Mouse (Mus musculus) brain, embryonic 18.5 days (tissue): ENCODE data around the gene Cckbr.
"Not testable (repeated sequence)": the region's sequence is repeated elsewhere in the genome, so short reads cannot be mapped to it uniquely, and the experiment has no call there.

Experiments used
- DNase-seq: peaks from one replicate; pipeline ENCODE4 v3.0.0-alpha.2; 2012; ENCODE audit warnings: low read depth, low spot score

The Cckbr gene

DNA sequence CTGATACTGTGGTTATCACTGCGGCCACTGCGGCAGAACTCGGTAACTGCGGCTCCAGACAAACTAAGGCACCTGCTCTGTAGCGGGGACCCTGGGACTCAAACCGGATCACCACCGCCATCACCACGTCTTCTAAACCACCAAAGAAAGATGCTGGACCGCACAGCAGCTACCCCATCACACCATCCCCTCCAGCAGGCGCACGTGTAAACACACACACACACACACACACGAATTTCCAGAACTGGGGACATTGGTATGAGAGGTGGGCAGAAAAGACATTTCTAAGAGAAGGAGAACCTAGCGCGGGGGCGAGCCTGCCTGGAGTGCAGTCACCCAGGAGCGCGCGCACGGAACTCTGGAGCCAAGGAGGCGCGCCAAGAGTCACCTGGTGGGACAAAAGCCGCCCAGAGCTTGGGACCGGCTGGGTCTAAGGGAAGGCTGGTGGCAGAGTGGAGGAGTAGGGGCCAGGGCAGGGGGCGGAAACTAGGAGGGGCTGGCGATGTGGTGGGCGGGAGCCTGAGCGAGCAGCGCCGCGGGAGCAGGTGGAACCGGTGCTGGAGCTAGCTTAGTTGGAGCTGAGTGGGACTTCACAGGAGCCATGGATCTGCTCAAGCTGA is at the start of gene Cckbr:
Gene Cckbr (plus strand): TSS at position 308 of the 620 bp plus-strand sequence.
- no peak for DNase-seq

DNA sequence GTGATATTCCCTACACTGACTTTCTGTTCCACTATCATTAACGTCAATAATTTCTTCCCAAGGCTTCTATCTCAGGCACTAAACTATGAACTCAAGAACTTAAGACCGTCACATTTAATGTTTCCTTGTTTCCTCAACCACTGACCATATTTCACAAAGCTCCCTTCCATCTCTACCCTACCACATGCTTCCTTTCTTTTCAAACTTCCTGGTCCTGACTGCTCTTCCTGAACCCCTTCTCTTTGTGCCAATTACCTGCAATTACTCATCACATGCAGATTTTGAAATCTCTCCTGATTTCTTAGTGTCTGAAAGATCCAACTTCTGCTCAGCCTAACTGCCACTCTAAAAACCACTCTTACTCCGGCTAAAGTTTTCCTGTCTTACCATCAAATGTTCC is 45.2 kb upstream of the Cckbr start:
- no peak for DNase-seq

DNA sequence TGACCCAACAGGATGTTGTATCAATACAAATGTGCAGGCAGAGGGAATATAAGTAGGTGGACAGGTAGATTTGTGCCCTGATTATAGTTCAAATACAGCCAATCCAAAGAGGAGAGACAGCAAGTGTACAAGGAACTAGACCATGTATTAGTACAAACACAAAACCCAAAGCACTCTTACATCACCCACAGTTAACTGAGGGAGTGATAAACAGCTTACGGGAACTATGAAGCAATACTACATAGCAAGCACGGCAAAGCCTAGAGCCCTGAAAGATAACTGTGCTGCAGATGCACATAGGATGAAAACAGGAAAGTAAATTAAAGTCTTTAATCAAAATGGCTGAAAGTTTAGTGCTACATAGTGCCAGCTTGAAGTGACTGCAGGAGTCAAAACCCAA is 37.8 kb upstream of the Cckbr start:
- DNase-seq = no peak

DNA sequence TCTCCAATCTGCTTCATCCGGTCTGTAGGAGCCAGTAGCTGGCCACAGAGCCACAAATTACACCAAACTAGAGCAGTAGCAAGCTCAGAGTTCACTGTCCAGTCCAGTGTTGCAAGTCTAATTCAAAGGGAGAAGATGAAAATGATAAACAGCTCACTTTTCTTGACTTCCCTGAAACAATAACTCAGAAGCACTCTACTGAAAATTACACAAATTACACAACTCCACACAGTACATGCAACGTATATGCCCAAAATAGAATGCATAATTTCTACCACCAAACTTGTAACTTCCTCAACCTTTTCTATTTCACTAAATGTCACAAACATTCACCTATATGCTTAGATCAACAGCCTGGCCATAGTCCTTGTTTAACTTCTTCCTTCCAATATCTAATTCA is 35.3 kb upstream of the Cckbr start:
- DNase-seq = no peak

DNA sequence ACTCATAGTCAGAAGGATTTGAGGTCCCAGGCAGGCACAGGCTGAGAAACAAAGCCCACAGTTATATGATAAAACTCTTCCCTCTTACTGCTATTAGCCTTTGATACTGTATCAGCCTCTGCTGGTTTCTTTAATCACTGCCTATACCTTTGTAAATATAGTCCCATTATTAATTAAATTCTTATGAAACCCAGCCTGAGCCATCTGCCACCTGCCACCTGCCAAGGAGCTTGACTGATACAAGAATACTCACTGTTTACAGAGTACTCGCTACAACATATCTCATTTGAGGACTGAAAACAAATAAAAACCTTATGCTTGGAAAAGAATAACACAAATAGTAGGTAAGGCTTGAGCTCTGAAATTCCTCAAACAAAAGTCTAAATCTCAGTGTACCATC is 30.9 kb upstream of the Cckbr start:
- DNase-seq = no peak

DNA sequence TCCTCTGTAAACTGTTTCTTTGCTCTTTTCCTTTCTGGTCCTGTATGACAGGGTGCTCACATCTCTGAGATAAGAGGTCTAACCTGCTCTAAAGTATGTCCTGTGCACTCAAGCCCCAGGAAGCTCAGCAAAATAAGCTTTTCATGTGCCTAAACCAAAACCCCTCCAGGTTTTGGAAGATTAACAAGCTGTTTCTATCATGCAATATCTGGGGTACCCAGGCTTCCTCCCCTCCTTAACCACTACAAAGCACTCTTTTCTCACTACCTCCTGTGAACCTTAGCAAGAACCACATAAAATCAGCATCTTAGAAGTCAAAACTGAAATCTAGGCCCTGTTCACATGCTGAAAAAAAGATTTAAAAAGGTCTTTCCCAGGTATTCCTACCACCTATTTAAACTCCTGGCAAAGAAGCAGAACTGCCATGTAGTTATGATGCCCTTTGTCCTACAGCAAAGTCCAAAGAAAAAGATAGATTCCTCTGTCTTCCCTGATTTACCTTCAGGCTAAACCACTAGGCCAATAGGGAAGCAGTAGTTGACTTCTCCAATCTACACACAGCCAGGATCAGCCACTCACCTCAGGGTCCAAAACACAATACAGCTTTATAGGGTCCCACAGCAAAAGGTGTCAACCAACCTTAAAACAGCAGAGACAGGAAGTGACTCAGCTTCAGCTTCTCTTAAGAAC is 30.3 kb upstream of the Cckbr start:
- no peak for DNase-seq

DNA sequence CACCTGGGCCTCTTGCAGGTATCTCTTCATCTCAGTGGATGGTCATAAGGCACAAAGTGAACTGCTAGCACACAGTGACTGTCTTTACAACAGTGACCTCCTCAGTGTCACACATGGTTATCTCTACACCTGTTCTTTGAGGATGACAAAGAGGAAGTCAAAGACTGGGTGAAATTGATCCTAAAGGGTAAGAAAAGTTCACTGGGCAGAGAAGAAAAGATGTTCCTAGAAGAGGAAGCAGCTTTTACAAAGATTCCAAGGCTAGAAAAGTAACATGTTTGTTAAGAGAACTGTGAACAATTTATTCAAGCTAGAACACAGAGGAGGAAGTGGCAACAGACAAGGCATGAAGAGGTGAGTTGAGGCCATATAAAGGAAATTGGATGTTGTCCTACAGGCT is 29.4 kb upstream of the Cckbr start:
- DNase-seq = no peak

DNA sequence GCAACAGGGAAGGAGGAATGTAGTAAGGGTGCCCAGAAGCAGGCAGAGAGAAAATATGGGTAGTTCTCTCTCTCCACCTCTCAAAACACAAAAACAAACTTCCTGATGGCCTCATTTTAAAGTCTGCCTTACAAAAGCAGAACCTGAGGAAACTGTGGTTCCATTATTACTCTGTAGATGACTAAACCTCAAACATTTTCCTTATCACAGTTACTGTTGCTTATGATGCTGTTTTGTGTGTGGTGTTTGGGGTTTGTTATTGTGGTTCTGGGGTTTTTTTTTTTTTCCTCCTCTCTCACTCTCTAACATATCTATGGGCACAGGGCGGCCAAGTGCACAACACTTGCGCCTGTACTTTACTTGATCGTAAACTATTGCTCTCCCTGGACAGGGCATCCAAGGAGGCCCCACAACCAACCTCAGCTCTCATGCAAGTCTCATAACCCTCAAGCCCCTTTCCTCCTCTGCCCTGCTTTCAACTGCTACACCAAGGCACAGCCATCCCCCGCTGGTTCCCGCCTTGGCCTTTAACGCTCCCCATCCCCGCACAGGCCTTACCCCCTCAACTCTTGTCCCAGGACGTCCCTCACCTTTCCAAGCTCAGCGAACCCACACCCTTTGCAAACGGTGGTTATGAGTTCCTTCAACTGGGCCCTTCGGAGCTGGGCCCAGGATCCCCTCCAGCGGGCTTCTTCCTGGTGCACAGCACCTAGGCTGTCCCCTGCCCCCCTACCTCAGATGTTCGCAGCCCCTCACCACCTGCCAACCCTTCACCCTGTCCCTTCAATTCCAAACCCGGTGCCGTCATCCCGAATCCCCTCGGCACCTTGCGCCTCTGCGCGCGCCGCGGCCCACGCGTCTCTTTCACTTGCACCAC is 26.2 kb upstream of the Cckbr start:
- DNase-seq = no peak

DNA sequence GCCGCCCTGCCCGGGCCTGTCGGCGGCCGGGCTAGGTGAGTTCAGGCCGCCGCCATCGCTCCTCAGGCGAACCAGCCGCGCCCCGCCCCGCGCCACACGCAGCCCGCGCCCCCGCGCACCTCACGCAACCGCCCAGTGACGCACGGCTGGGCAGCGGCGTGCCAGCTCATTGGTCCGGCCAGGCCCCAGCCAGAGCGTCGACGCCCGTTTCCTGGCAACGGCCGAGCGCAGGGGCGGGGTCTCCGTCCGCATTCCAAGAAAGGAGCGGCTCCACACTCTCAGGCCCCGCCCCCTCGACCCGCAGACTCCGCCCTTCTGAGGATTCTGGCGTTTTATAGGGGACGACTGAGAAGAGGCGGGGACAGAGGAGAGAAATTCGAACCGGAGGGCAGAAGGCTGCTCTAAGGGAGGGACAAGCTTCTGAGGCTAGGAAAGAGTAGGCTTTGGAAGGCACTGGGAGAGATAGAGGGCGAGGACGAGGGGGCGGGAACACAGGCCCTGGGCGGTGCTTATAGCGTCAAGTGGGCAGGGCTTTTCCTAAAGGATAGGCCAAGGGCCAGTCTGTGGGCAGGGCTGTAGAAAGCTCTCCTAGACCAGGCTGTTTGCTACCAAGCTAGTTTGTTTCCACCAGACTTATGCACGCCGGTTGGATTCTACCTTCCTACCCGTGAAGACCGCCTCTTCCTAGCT is 25.5 kb upstream of the Cckbr start, which contains the start of gene Fam160a2:
Gene Fam160a2 (minus strand): TSS at position 120 of the 690 bp plus-strand sequence.
- DNase-seq = peak; percentile 98

DNA sequence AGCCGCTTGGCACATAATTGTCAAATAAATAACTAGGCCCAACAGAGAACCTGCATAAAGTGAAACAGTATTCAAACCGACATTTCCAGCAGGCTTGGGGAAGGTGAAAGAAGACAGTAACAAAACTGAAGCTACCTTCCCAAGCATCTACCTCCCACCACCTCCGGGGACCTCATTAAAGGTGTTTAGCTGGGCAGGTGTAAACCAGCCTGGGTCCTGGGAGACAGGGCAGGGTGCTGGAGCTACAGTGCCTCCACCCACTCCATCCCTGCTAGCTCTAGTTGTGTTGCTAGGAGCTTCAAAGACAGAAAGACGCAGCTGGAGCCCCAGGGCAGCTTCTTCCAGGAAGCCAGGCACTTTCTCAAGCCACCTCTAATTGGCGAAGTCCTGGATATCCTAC is 21.3 kb upstream of the Cckbr start, which contains the start of gene Cnga4:
Gene Cnga4 (plus strand): TSS at position 301 of the 400 bp plus-strand sequence.
- no peak for DNase-seq

DNA sequence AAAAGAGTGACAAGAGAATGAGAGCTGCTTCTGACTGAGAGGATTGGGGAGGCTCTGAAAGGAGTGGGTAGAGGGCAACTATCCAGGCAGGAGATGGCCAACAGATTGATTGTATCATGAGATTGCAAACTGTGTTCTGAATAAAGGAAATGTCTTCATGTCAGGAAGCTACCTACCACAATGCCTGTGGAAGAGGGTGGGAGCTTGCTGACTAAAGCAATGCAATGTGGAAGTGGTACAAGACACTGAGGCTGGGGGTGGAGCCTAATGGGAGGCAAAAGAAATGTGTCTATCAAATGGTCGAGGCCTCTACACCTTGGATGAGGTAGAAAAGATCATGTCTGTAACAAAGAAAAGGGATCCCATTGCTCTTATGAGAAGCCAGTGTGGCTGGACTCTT is 19.2 kb upstream of the Cckbr start:
- DNase-seq = no peak

DNA sequence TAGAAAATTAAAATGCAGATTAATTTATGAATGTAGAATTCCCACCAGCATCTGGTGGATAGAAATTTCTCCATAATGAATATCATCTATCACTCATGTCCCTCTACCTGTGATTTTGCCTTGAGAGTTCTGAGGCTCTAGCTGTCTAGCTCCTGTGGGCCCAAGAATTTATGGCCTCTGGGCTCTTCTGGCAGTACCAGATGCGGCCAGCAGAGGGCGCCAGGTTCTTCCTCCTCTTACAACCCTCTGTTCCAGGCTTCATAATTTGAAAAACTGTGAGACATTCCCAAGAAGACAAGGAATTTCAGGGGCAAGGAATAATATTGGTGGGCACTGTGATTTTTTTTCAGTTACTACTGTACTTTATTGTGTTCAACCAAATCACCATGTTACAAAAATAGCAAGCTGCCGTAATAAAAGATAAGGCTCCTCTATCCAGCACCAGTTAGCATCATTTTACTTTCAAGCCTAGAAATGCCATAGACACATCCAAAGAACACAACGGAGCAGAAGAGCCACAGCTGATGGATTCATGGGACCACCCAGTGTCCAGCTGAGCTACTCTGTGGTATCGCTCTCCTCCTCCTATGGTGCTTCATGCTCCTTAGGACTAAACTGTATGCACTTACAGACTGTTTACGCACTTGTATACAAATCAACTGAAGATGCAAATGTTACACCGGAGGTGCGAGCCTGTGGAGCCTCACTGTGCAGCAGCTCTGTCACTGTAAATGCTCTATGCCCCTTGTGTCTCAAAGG is 13.5 kb upstream of the Cckbr start:
- DNase-seq = not testable (repeated sequence)

DNA sequence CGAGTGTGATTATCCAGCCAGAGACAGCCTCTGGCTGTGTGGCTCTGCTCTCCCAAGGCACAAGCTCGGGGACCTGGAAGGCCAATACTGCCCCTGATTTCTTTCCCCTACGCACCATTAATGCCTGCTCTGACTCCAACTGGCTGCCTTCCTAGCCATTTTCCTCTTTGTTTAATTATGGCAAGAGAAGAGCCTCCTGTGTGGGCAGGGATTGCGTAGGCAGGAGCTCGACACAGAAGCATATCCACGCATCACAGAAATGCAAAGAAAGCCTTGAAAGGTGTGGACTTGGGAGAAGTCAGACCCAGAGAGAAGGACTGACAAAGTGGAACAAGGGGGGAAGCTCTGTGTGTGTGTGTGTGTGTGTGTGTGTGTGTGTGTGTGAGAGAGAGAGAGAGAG is 11.1 kb upstream of the Cckbr start:
- no peak for DNase-seq

DNA sequence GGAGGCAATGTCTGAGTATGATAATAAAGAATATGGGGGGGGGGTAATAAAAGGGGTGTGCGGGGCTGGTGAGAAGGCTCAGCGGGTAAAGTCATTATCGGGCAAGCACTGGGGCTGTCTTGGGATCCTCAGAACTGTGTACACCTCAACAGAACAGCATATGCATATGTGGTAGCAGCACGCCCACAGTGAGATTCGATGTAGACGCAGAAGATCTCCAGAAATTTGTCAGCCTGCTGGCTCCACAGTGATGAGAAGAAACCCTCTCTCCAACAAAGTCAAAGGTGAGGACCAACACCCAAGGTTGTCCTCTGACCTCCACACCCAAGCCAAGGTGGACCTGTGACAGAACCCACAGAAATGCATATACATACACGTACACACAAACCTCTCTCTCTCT is 9.0 kb upstream of the Cckbr start:
- DNase-seq = no peak

DNA sequence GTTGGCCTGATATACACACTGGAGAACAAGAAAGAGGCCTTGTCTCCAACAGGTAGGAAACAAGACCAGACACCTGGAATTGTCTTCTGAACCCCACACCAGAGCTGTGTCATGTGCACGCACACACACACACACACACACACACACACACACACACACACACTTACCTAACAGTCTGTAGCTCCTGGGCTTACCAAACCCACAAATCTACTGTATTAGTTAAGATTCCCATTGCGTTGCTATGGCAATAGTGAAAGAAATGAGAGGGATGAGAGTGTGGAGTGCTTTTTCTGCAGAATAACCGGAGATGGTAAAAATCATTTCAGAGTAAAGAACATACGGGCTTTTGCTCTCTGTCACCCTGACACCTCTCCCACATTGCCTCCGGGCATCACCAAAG is 7.4 kb upstream of the Cckbr start:
- DNase-seq = no peak

DNA sequence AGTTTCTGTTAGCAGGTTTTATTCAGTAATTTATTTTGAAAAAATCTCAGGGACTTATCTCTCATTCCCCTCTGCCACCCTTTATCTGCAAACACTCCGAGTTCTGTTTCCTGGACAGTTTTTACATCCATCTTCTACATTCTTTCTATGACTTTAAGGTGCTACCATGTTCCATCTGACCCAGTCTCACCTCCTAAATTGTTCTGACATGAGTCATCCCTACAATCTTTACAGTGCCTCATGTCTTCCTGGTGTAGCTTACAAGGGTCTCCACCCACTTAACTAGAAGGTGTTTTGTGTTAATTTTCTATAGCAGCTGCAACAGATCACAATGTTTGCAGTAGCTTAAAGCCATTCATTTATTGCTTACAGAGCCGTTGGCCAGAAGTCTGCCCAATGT is 4.6 kb upstream of the Cckbr start:
- no peak for DNase-seq

DNA sequence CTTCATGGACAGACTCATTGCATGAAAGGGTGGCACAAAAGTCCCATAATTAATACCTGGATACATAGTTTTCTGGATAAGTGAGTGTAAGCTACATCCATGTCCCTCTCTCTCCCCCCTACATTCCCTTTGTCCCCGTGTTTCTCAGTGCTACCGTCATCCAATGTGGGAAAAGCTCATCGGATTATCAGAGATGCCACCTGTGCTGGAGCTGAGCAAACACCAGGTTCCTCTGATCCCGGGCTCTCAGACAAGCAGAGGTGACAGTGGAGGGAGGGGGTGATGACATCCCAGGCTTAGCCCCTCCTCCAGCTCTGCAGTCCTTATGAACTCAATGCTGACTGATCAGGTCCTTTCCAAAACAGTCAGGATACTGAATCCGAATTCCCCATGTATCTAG is 1.2 kb upstream of the Cckbr start:
- no peak for DNase-seq

DNA sequence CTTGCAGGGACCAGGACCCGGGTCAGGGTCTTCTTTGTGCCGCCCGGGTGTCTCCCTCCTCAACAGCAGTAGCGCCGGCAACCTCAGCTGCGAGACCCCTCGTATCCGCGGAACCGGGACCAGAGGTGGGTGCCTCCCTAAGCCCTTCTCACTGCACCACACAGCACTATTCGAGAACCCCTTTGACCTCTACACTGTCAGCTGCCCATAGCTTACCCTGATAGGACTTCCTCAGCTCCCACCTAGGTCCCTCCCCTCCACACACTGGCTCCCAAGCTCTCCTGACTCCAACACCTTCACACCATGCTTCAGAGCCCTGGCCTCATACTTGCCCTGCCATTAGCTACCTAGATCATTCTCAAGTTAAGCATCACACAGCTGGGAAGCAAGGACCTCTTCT is 520 bp downstream of the Cckbr start:
- no peak for DNase-seq

DNA sequence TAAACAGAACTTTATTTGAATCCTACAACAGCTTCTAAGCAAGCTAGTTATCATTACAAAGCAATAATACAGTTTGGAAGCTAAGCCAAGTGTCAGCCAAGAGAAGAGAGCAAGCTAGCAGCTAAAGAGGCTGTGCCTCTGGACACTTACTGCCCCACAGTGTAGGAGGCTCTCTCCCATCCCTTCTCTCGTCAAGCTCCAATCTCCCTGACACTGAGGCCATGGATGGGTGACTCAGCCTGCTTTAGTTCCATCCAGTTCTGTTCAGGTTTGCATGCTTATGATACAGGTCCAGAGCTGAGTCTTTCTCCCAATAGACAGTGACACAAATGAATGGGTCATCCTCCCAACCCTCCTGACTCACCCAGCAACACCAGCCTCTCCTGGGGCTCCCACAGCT is 6.5 kb downstream of the Cckbr start:
- no peak for DNase-seq

DNA sequence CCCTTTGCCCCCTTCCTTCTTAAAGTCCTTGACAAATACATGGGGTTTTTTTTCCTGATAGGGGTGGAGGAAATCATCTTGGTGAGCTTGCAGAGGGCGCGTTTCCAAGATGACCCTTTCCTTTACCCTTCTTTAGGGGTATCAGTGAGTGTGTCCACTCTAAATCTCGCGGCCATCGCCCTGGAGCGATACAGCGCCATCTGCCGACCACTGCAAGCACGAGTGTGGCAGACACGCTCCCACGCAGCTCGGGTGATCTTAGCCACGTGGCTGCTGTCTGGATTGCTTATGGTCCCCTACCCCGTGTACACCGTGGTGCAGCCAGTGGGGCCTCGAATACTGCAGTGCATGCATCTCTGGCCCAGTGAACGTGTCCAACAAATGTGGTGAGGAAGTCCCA is 8.3 kb downstream of the Cckbr start:
- DNase-seq = no peak

DNA sequence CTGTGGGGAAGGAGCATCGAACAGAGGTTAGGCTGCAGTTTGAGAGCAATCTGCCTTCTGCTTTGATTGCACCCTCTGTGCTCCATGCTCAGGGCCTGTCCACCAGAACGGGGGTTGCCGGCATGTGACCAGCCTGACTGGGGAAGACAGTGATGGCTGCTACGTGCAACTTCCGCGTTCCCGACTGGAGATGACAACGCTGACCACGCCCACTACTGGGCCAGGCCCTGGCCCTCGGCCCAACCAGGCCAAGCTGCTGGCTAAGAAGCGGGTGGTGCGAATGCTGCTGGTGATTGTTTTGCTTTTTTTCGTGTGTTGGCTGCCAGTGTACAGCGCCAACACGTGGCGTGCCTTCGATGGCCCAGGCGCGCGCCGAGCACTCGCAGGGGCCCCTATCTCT is 9.3 kb downstream of the Cckbr start:
- no peak for DNase-seq
